Mouse (Mus musculus): Measurements from ENCODE around the gene Galnt2. TPM values are rescaled to one million over a fixed set of nuclear protein-coding genes. Genes with fewer than 3 reads are reported as not detected.

Gene Galnt2
- polyA plus RNA-seq, 1 experiment = 22.2 TPM

GRCm38 (mm10) chr8:124392271-124393012, 161.3 kb downstream of the Galnt2 start:
- H3K36me3 ChIP-seq (ENCODE audit: control insufficient read depth, insufficient read depth, low read length) = no peaks in the 10 kb centered on the region
- no peak overlapping the region for H3K27ac ChIP-seq (ENCODE audit: control insufficient read depth, insufficient read depth, low read length)
- TF ChIP-seq POLR2A (IDR thresholded peaks at IDR 0.05; ENCODE audit: control insufficient read depth, extremely low read depth, insufficient read depth, low read length, poor library complexity) (no peak), CTCF (IDR thresholded peaks at IDR 0.05; ENCODE audit: borderline replicate concordance, control insufficient read depth, extremely low read depth, insufficient read depth, low read length, poor library complexity) (no peak)
- H3K4me1 ChIP-seq (replicated peaks; ENCODE audit: control insufficient read depth, insufficient read depth, low read length) = no peaks in the 10 kb centered on the region
- no peaks in the 10 kb centered on the region for H3K27me3 ChIP-seq (ENCODE audit: control insufficient read depth, insufficient read depth, low read length)
- no peak overlapping the region for H3K4me3 ChIP-seq (ENCODE audit: control insufficient read depth, insufficient read depth, low read length)
- DNase-seq = no peak
- 73% methylated on average over 10 of the region's 10 CpGs for WGBS

GRCm38 (mm10) chr8:124393013-124393412, 161.8 kb downstream of the Galnt2 start:
- H3K27ac ChIP-seq (ENCODE audit: control insufficient read depth, insufficient read depth, low read length) = no peak overlapping the region

GRCm38 (mm10) chr8:124393927-124394326, 162.7 kb downstream of the Galnt2 start:
- H3K4me1 ChIP-seq (replicated peaks; ENCODE audit: control insufficient read depth, insufficient read depth, low read length) = no peaks in the 10 kb centered on the region
- H3K4me3 ChIP-seq (ENCODE audit: control insufficient read depth, insufficient read depth, low read length) = no peak overlapping the region
- no peak for TF ChIP-seq CTCF (IDR thresholded peaks at IDR 0.05; ENCODE audit: borderline replicate concordance, control insufficient read depth, extremely low read depth, insufficient read depth, low read length, poor library complexity)
- TF ChIP-seq POLR2A (IDR thresholded peaks at IDR 0.05; ENCODE audit: control insufficient read depth, extremely low read depth, insufficient read depth, low read length, poor library complexity) = no peak
- DNase-seq = no peak
- no peak overlapping the region for H3K27ac ChIP-seq (ENCODE audit: control insufficient read depth, insufficient read depth, low read length)
- WGBS = 82% methylated on average over 4 of the region's 4 CpGs
- H3K36me3 ChIP-seq (ENCODE audit: control insufficient read depth, insufficient read depth, low read length) = no peaks in the 10 kb centered on the region
- no peaks in the 10 kb centered on the region for H3K27me3 ChIP-seq (ENCODE audit: control insufficient read depth, insufficient read depth, low read length)

More at GRCm38 (mm10) chr8:124393013-124393412, 161.8 kb downstream of the Galnt2 start:
- Histone ChIP-seq H3K4me1 (replicated peaks; ENCODE audit: control insufficient read depth, insufficient read depth, low read length) (no peaks in the 10 kb centered on the region), H3K27me3 (ENCODE audit: control insufficient read depth, insufficient read depth, low read length) (no peaks in the 10 kb centered on the region), H3K36me3 (ENCODE audit: control insufficient read depth, insufficient read depth, low read length) (no peaks in the 10 kb centered on the region), H3K4me3 (ENCODE audit: control insufficient read depth, insufficient read depth, low read length) (no peak overlapping the region)
- WGBS = 88% methylated on average over 5 of the region's 5 CpGs
- no peak for DNase-seq
- TF ChIP-seq POLR2A (IDR thresholded peaks at IDR 0.05; ENCODE audit: control insufficient read depth, extremely low read depth, insufficient read depth, low read length, poor library complexity) (no peak), CTCF (IDR thresholded peaks at IDR 0.05; ENCODE audit: borderline replicate concordance, control insufficient read depth, extremely low read depth, insufficient read depth, low read length, poor library complexity) (no peak)

- Histone ChIP-seq H3K4me3 (ENCODE audit: control insufficient read depth, insufficient read depth, low read length) (no peak overlapping the region), H3K27me3 (ENCODE audit: control insufficient read depth, insufficient read depth, low read length) (no peaks in the 10 kb centered on the region), H3K4me1 (replicated peaks; ENCODE audit: control insufficient read depth, insufficient read depth, low read length) (no peaks in the 10 kb centered on the region), H3K27ac (ENCODE audit: control insufficient read depth, insufficient read depth, low read length) (no peak overlapping the region), H3K36me3 (ENCODE audit: control insufficient read depth, insufficient read depth, low read length) (no peaks in the 10 kb centered on the region)
- TF ChIP-seq POLR2A (IDR thresholded peaks at IDR 0.05; ENCODE audit: control insufficient read depth, extremely low read depth, insufficient read depth, low read length, poor library complexity) (no peak), CTCF (IDR thresholded peaks at IDR 0.05; ENCODE audit: borderline replicate concordance, control insufficient read depth, extremely low read depth, insufficient read depth, low read length, poor library complexity) (no peak)
- DNase-seq = no peak
- 90% methylated on average over 7 of the region's 7 CpGs for WGBS
Observed at GRCm38 (mm10) chr8:124394951-124395350, 163.8 kb downstream of the Galnt2 start.

Other genes starting within 250 kb of the Galnt2 start
- gene Abcb10, start 248.3 kb upstream of the Galnt2 start, polyA plus RNA-seq (2012; rRNA removed) = 5.4 and 5.5 TPM in 2 replicates
- gene Taf5l, start 210.0 kb upstream of the Galnt2 start, polyA plus RNA-seq (2012; rRNA removed) = 96.5 and 106 TPM in 2 replicates
- 16.2 and 20.0 TPM in 2 replicates for gene Urb2, start 209.9 kb upstream of the Galnt2 start, polyA plus RNA-seq (2012; rRNA removed)
- gene Pgbd5, start 208.3 kb downstream of the Galnt2 start, polyA plus RNA-seq (2012; rRNA removed) = 0.22 and 0.68 TPM in 2 replicates